Mouse (Mus musculus) pancreas, adult 10 weeks (tissue): ENCODE data around the gene Ovol1. TPM values are rescaled to one million over a fixed set of nuclear protein-coding genes. Genes with fewer than 3 reads are reported as not detected.

Experiments used
- polyA plus RNA-seq: library from polyadenylated mRNA; stranded (reverse); fragments of 350-450 nt; fragmentation: Illumina TruSeq; extraction: RNeasy Lipid Tissue Mini Kit (QIAGEN cat#74804); gene quantifications from one replicate; pipeline ENCODE4 v1.2.3, GENCODE M21; 2015; ENCODE audit warnings: low read depth, low replicate concordance; ENCODE audit not compliant: insufficient read depth

Ovol1 gene
- 0.89 TPM for polyA plus RNA-seq

GRCm38 (mm10) chr19:5560457-5561041 is at the start of gene Ovol1:
Gene Ovol1, minus strand, starts transcription at chr19:5560646.

DNA sequence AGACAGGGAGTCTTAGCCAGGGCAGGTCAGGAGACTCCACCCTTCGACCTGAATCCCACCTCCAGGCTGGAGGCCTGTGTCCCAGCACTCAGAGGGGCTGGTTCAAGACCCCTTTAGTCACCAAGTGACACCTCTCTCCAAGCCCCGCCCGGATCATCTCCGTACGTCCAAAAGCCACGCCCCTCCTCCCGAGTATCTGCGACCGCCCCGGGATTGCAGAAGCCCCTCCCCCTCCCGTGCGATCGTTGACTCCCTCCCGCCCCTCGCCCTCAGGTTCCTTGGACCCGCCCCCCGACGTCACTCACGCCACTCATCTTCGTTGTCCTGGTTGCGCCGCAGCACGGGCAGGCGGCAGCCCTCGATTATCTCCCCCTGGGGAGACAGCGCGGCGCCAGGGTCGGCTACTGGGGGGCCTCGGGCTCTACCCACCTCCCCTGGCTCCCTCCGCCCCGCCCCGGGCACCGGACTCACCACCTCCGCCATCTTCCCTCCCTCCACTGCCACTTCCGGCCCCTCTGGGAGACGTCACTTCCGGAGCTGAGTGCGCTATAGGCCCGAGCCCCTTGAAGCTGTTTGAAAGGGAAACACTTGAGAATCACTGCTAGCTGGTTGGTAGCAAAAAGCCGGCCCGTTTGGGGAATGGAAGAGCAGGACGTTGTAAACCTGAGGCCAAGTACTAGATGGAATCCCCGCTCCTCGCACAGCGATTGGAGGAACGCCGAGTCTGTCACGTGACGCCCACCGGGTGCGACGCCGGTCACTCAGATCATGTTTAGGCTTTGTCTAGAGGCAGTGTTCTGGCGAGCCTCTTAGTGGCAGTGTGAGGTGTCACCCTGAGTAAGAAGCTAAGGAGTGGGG is 49.3 kb upstream of the Ovol1 start, which contains the start of gene Kat5:
Gene Kat5 (minus strand): TSS at position 691 of the 858 bp plus-strand sequence.

GRCm38 (mm10) chr19:5601752-5602541 is 41.5 kb upstream of the Ovol1 start, which contains the start of gene Rnaseh2c:
Gene Rnaseh2c, plus strand, starts transcription at chr19:5601873.

DNA sequence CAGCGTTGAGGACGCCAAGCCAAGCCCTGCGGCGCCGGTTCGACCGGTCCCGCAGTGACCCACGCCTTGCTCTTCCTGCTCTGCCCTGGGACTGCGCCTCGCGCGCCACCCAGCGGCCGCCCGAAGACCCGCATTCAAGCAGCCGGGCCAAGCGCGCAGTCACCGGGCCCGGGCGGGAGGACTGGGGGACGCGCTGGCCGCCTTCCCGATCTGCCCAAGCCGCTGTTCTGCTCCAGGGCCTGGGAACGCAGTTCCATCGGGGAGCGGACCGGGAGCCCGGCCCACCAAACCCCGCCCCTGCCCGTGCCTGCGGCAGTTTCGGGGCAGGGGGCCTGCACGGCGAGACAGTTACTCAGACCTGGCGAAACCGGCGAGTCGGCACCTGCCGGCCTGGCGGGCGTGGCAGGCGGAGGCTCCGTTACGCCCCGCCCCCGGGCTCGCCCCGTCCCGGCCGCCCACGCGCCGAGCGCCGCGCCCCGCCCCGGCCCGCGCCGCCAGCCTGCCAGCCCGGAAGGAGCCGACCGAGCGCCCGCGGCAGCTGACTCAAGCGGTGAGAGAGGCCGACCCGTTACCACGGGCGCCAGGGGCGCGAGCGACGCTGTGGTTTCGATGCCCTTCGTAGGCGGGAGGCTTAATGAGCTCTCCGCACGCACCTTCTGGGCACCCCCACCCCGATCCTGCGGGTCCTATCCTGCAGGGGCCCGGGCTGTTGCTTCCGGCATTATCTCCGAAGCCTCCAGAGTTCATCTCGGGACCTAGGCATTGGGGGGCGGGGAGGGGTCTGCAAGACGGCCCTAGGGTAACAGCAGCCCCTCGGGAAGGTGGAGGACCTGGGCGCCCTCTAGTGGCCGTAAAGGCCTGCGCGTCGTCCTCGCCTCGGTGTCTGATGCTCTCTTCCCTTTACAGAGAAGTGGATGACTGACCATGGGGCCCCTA is 7.4 kb upstream of the Ovol1 start, which contains the start of gene Ap5b1:
Gene Ap5b1 (plus strand): TSS at position 492 of the 936 bp plus-strand sequence.

DNA sequence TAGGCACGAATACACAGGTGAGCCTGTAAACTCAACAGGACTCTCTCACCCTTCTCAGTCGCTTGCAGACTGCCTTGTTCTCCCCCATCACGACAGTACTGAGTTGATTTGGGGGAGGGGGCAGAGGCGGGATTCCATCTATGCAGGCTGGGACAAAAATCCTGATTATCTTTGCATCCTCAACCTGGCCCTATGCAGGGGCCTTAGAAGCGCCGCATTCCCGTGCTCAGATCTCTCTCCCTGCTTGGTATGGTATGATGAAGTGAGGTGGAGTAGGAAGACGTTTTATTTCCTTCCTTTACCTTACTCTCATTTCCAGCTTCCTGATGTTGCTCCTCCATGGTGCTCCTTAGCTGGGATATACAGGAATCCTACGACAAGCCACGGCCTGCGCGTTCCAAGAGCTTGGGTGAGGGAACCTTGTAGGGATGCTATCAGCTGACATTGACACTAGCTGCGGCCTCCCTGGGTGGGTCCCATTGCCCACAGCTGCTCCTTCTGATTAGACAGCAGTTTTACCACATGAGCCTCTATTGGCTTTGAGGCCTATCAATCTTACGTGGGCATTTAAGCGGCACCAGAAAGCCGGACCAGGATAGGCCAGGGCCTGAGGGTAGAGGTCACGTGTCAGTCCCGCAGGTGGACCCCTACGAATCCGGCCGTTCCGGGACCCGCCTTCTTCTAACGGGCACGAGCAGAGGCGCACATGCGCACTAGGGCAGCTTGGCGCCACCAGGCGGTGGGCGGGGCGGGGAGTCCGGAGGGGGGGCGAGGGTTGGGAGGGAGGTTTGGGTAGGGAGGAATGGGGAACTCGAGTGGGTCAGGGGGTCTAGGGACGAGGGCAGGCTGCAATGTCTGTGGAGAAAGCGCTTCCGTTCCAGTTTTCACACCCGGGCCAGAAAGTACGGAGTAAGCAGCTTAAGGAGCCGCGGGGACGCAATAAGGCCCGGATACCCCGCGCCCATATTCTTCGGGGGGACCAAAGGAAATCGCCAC is 50.1 kb downstream of the Ovol1 start, which contains the start of gene Snx32:
Gene Snx32 (minus strand): TSS at position 508 of the 996 bp plus-strand sequence.

GRCm38 (mm10) chr19:5503687-5504086 is 56.8 kb downstream of the Ovol1 start, which contains the start of gene 1700020D05Rik:
Gene 1700020D05Rik, minus strand, starts transcription at chr19:5503787.

Other genes starting within 250 kb of the Ovol1 start
- gene Catsper1, start 224.9 kb downstream of the Ovol1 start, polyA plus RNA-seq, result not detected
- gene Cst6, start 211.1 kb downstream of the Ovol1 start, polyA plus RNA-seq, result 3.7 TPM
- 6.5 TPM for gene Eif1ad, start 193.9 kb downstream of the Ovol1 start, polyA plus RNA-seq
- 29.9 TPM for gene Banf1, start 193.5 kb downstream of the Ovol1 start, polyA plus RNA-seq
- gene Sart1, start 171.9 kb downstream of the Ovol1 start, polyA plus RNA-seq, result 47.0 TPM
- gene Tsga10ip, start 158.1 kb downstream of the Ovol1 start, polyA plus RNA-seq, result 6.0 TPM
- gene Drap1, start 135.7 kb downstream of the Ovol1 start, polyA plus RNA-seq, result 51.3 TPM
- gene AI837181, start 135.5 kb downstream of the Ovol1 start, polyA plus RNA-seq, result 12.1 TPM
- not detected for gene Fosl1, start 113.1 kb downstream of the Ovol1 start, polyA plus RNA-seq
- gene Ccdc85b, start 102.8 kb downstream of the Ovol1 start, polyA plus RNA-seq, result 5.0 TPM
- gene Fibp, start 100.0 kb downstream of the Ovol1 start, polyA plus RNA-seq, result 29.7 TPM
- gene Ctsw, start 92.1 kb downstream of the Ovol1 start, polyA plus RNA-seq, result 0.92 TPM
- 8.8 TPM for gene Efemp2, start 86.7 kb downstream of the Ovol1 start, polyA plus RNA-seq
- gene Mus81, start 72.2 kb downstream of the Ovol1 start, polyA plus RNA-seq, result 14.4 TPM
- gene Cfl1, start 70.2 kb downstream of the Ovol1 start, polyA plus RNA-seq, result 65.0 TPM
- gene 1700020D05Rik, start 56.9 kb downstream of the Ovol1 start, polyA plus RNA-seq, result not detected
- 3.4 TPM for gene Snx32, start 50.1 kb downstream of the Ovol1 start, polyA plus RNA-seq
- gene Ap5b1, start 7.4 kb upstream of the Ovol1 start, polyA plus RNA-seq, result 0.85 TPM
- gene Rnaseh2c, start 41.2 kb upstream of the Ovol1 start, polyA plus RNA-seq, result 19.0 TPM
- gene Kat5, start 49.6 kb upstream of the Ovol1 start, polyA plus RNA-seq, result 10.2 TPM
- gene Rela, start 76.8 kb upstream of the Ovol1 start, polyA plus RNA-seq, result 13.3 TPM
- 14.3 TPM for gene Sipa1, start 103.1 kb upstream of the Ovol1 start, polyA plus RNA-seq
- 13.6 TPM for gene Map3k11, start 128.1 kb upstream of the Ovol1 start, polyA plus RNA-seq
- 20.4 TPM for gene Pcnx3, start 128.3 kb upstream of the Ovol1 start, polyA plus RNA-seq
- gene Kcnk7, start 143.7 kb upstream of the Ovol1 start, polyA plus RNA-seq, result not detected
- gene Ehbp1l1, start 165.7 kb upstream of the Ovol1 start, polyA plus RNA-seq, result 4.9 TPM
- 21.9 TPM for gene Fam89b, start 169.0 kb upstream of the Ovol1 start, polyA plus RNA-seq
- 44.0 TPM for gene Ltbp3, start 180.3 kb upstream of the Ovol1 start, polyA plus RNA-seq
- gene Scyl1, start 210.8 kb upstream of the Ovol1 start, polyA plus RNA-seq, result 21.4 TPM